Mouse (Mus musculus) CH12.LX (cell line): ENCODE results near the gene Bbof1. TPM values are rescaled to one million over a fixed set of nuclear protein-coding genes. Genes with fewer than 3 reads are reported as not detected.

Experiments used
- DNase-seq: peaks from one replicate; pipeline ENCODE4 v3.0.0-alpha.2; 2013; ENCODE audit errors: extremely low read depth
- H3K27ac ChIP-seq: 2 replicates; pipeline ENCODE4 v1.5.1; 2012; ENCODE audit warnings: low read depth, mild to moderate bottlenecking, control low read depth, moderate library complexity; ENCODE audit not compliant: insufficient read depth
- H3K27me3 ChIP-seq: replicated peaks from 2 replicates; pipeline ENCODE3; 2012; ENCODE audit warnings: inconsistent platforms
- H3K36me3 ChIP-seq, 2 experiments: replicated peaks in 1 of 2; 2 replicates each; pipeline versions ENCODE3 to v1.6.1; 2012; ENCODE audit warnings: inconsistent platforms in 1 of 2, low read length in 1 of 2, mild to moderate bottlenecking in 1 of 2, mixed read lengths in 1 of 2, moderate library complexity in 1 of 2; ENCODE audit not compliant: control insufficient read depth in 1 of 2, insufficient read depth in 1 of 2
- H3K4me1 ChIP-seq, 2 experiments: 2 replicates each; pipeline ENCODE4 v1.6.1; 2012; ENCODE audit warnings: inconsistent platforms in 1 of 2, moderate library complexity in 1 of 2; ENCODE audit not compliant: insufficient read depth in 2 of 2, control insufficient read depth in 1 of 2
- H3K4me2 ChIP-seq: 2 replicates; pipeline ENCODE4 v1.6.1; 2012; ENCODE audit warnings: low read depth, mild to moderate bottlenecking, control low read depth; ENCODE audit not compliant: poor library complexity, insufficient read depth, severe bottlenecking
- H3K4me3 ChIP-seq, 3 experiments: fragments of 150-350 bp in 1 of 3; sonication (generic) in 1 of 3; replicated peaks in 1 of 3; 2 replicates each; pipeline versions ENCODE3 to v1.5.1; 2011 to 2012; ENCODE audit warnings: low read depth in 2 of 3, low read length in 2 of 3, mild to moderate bottlenecking in 2 of 3, moderate library complexity in 2 of 3, control low read depth in 1 of 3, improper control_type of control experiment in 1 of 3, inconsistent platforms in 1 of 3, mixed read lengths in 1 of 3; ENCODE audit not compliant: poor library complexity in 1 of 3
- H3K79me2 ChIP-seq: replicated peaks from 2 replicates; pipeline ENCODE4 v1.6.1; 2012; ENCODE audit warnings: mild to moderate bottlenecking, moderate library complexity; ENCODE audit not compliant: control insufficient read depth, poor library complexity, insufficient read depth, severe bottlenecking; ENCODE audit errors: extremely low read depth
- H3K9ac ChIP-seq: 2 replicates; pipeline ENCODE4 v1.6.1; 2012; ENCODE audit warnings: low read depth, mild to moderate bottlenecking, control low read depth, moderate library complexity; ENCODE audit not compliant: insufficient read depth
- H3K9me3 ChIP-seq: replicated peaks from 2 replicates; pipeline ENCODE3; 2012; ENCODE audit warnings: low read length, inconsistent platforms, mixed read lengths
- BHLHE40 ChIP-seq: IDR thresholded peaks from 2 replicates; pipeline ENCODE4 v1.6.1; 2011; ENCODE audit warnings: mild to moderate bottlenecking, low read depth, low read length, improper control_type of control experiment
- CHD1 ChIP-seq: IDR thresholded peaks from 2 replicates; pipeline ENCODE4 v1.6.1; 2012; ENCODE audit warnings: low read depth, low read length, improper control_type of control experiment, inconsistent platforms
- E2F4 ChIP-seq: IDR thresholded peaks from 2 replicates; pipeline ENCODE4 v1.6.1; 2011; ENCODE audit warnings: low read depth, low read length, improper control_type of control experiment; ENCODE audit not compliant: insufficient replicate concordance
- ELF1 ChIP-seq: IDR thresholded peaks from 2 replicates; pipeline ENCODE4 v1.6.1; 2014; ENCODE audit warnings: low read depth, mild to moderate bottlenecking, inconsistent platforms, low read length, improper control_type of control experiment
- ETS1 ChIP-seq: conservative IDR thresholded peaks from 2 replicates; pipeline ENCODE4 v1.6.1; 2012; ENCODE audit warnings: low read depth, mild to moderate bottlenecking, inconsistent platforms, low read length, improper control_type of control experiment, moderate library complexity
- IRF4 ChIP-seq: IDR thresholded peaks from 2 replicates; pipeline ENCODE4 v1.6.1; 2014; ENCODE audit warnings: low read depth, mild to moderate bottlenecking, inconsistent platforms, low read length, improper control_type of control experiment
- JUN ChIP-seq: IDR thresholded peaks from 2 replicates; pipeline ENCODE4 v1.6.1; 2011; ENCODE audit warnings: low read depth, mild to moderate bottlenecking, low read length, improper control_type of control experiment, moderate library complexity; ENCODE audit not compliant: insufficient read depth
- JUND ChIP-seq: conservative IDR thresholded peaks from 2 replicates; pipeline ENCODE4 v1.6.1; 2011; ENCODE audit warnings: low read depth, low read length, improper control_type of control experiment
- MAFK ChIP-seq: IDR thresholded peaks from 2 replicates; pipeline ENCODE4 v1.6.1; 2011; ENCODE audit warnings: low read length, improper control_type of control experiment; ENCODE audit not compliant: insufficient replicate concordance
- MAX ChIP-seq: IDR thresholded peaks from 2 replicates; pipeline ENCODE4 v1.6.1; 2011; ENCODE audit warnings: low read length, improper control_type of control experiment
- NELFE ChIP-seq: IDR thresholded peaks from 2 replicates; pipeline ENCODE4 v1.6.1; 2011; ENCODE audit warnings: low read depth, low read length, improper control_type of control experiment
- NRF1 ChIP-seq: IDR thresholded peaks from 2 replicates; pipeline ENCODE4 v1.6.1; 2014; ENCODE audit warnings: low read depth, mild to moderate bottlenecking, inconsistent platforms, low read length, improper control_type of control experiment, moderate library complexity
- PAX5 ChIP-seq: IDR thresholded peaks from 2 replicates; pipeline ENCODE4 v1.6.1; 2012; ENCODE audit warnings: low read length, inconsistent platforms, mixed read lengths
- POLR2A ChIP-seq: IDR thresholded peaks from 2 replicates; pipeline ENCODE4 v1.6.1; 2011; ENCODE audit warnings: low read depth, mild to moderate bottlenecking, improper control_type of control experiment, low read length
- SIN3A ChIP-seq: IDR thresholded peaks from 2 replicates; pipeline ENCODE4 v1.6.1; 2012; ENCODE audit warnings: low read length, improper control_type of control experiment, inconsistent platforms
- SMC3 ChIP-seq: IDR thresholded peaks from 2 replicates; pipeline ENCODE4 v1.6.1; 2011; ENCODE audit warnings: low read depth, low read length, improper control_type of control experiment
- TBP ChIP-seq: conservative IDR thresholded peaks from 2 replicates; pipeline ENCODE4 v1.6.1; 2011; ENCODE audit warnings: low read depth, low read length, improper control_type of control experiment
- TCF12 ChIP-seq: IDR thresholded peaks from 2 replicates; pipeline ENCODE4 v1.6.1; 2014; ENCODE audit warnings: low read depth, mild to moderate bottlenecking, inconsistent platforms, low read length, improper control_type of control experiment
- USF1 ChIP-seq: IDR thresholded peaks from 2 replicates; pipeline ENCODE4 v1.6.1; 2014; ENCODE audit warnings: low read depth, mild to moderate bottlenecking, inconsistent platforms, low read length, improper control_type of control experiment
- USF2 ChIP-seq: conservative IDR thresholded peaks from 2 replicates; pipeline ENCODE4 v1.6.1; 2011; ENCODE audit warnings: low read depth, low read length, improper control_type of control experiment
- ZC3H11A ChIP-seq: IDR thresholded peaks from 2 replicates; pipeline ENCODE4 v1.6.1; 2012; ENCODE audit warnings: low read depth, mild to moderate bottlenecking, inconsistent platforms, low read length, improper control_type of control experiment
- ZKSCAN1 ChIP-seq: IDR thresholded peaks from 2 replicates; pipeline ENCODE4 v1.6.1; 2012; ENCODE audit warnings: low read depth, inconsistent platforms, low read length, improper control_type of control experiment, borderline replicate concordance
- ZMIZ1 ChIP-seq: IDR thresholded peaks from 2 replicates; pipeline ENCODE4 v1.6.1; 2012; ENCODE audit warnings: low read depth, mild to moderate bottlenecking, inconsistent platforms, low read length, improper control_type of control experiment
- dilution Hi-C: fragments of 300-500 bp; cut with MboI; formaldehyde crosslinking; loops from 2 replicates; pipeline ENCODE4 v1.14.3; 2020; ENCODE audit warnings: low sequenced_read_pairs; ENCODE audit not compliant: extremely low pct_unique_long_range_greater_than_20kb, extremely low pct_ligation_motif_present
- in situ Hi-C: fragments of 300-500 bp; cut with MboI; formaldehyde crosslinking; loops from 3 replicates; pipeline ENCODE4 v1.14.3; 2019; ENCODE audit warnings: low sequenced_read_pairs, low pct_ligation_motif_present, low pct_unique_long_range_greater_than_20kb, mixed read lengths
- polyA plus RNA-seq: library from polyadenylated mRNA; unstranded; fragments of >175 nt; gene quantifications from 2 replicates; pipeline ENCODE4 v1.2.1, GENCODE M21; 2012; ENCODE audit warnings: low read depth; ENCODE audit not compliant: insufficient read length
- total RNA-seq, 2 experiments: library from RNA; depleted of rRNA; stranded (reverse); fragments of 300-350 nt in 1 of 2; fragments of >200 nt in 1 of 2; gene quantifications; 2 replicates each; pipeline ENCODE4 v1.2.3; 2012 to 2014

Gene Bbof1
- total and polyA plus RNA-seq, 3 experiments: 0.24 to 0.41 (median 0.34) TPM

- TF ChIP-seq JUN: no peak
- no peak for TF ChIP-seq USF1
- no peak for TF ChIP-seq JUND
- no peak for TF ChIP-seq CHD1
- TF ChIP-seq ZC3H11A: no peak
- TF ChIP-seq SMC3: no peak
- TF ChIP-seq ETS1: no peak
- TF ChIP-seq TCF12: no peak
These were observed 20.0 kb upstream of the Bbof1 start (continued) for GRCm38 (mm10) chr12:84388774-84389400.

GRCm38 (mm10) chr12:84390336-84390735, 18.5 kb upstream of the Bbof1 start:
- in situ Hi-C loops (no loop called here), dilution Hi-C loops (no loop called here)
- H3K27me3 ChIP-seq: no peaks in the 10 kb centered on the region
- H3K4me2 ChIP-seq: no peak overlapping the region
- DNase-seq: no peak
- H3K9me3 ChIP-seq: no peaks in the 10 kb centered on the region
- H3K4me1 ChIP-seq: peaks cover 11 to 17% of the 10 kb centered on the region in 2 experiments
- no peak overlapping the region for H3K27ac ChIP-seq
- TF ChIP-seq TBP (no peak), USF2 (no peak), POLR2A (no peak), MAX (no peak), ZMIZ1 (no peak), USF1 (no peak), NRF1 (no peak), SIN3A (no peak), TCF12 (no peak), ELF1 (no peak), MAFK (no peak), ZKSCAN1 (no peak)
- H3K36me3 ChIP-seq: no peaks in the 10 kb centered on the region
- no peak overlapping the region for H3K4me3 ChIP-seq
- H3K9ac ChIP-seq: no peak overlapping the region
- no peaks in the 10 kb centered on the region for H3K79me2 ChIP-seq

- Histone ChIP-seq H3K4me3 (no peak overlapping the region), H3K9me3 (no peaks in the 10 kb centered on the region), H3K4me1 (peaks cover 11 to 22% of the 10 kb centered on the region in 2 experiments), H3K4me2 (no peak overlapping the region)
- TF ChIP-seq NELFE (no peak), IRF4 (no peak), ZC3H11A (no peak), BHLHE40 (no peak), E2F4 (no peak), JUND (no peak), PAX5 (no peak), ETS1 (no peak), CHD1 (no peak), SIN3A (no peak)
- TF ChIP-seq, all 38 proteins: peak for 0
- in situ Hi-C loops: no loop called here
- dilution Hi-C loops: no loop called here
- no peaks in the 10 kb centered on the region for H3K79me2 ChIP-seq
- no peak overlapping the region for H3K9ac ChIP-seq
- no peak for DNase-seq
- no peaks in the 10 kb centered on the region for H3K36me3 ChIP-seq
- no peak overlapping the region for H3K27ac ChIP-seq
- H3K27me3 ChIP-seq: no peaks in the 10 kb centered on the region
These were observed 16.2 kb upstream of the Bbof1 start for GRCm38 (mm10) chr12:84392681-84393080.
